Mouse (Mus musculus) layer of hippocampus, postnatal 10 days (tissue): Measurements from ENCODE around the gene Klf5. TPM values are rescaled to one million over a fixed set of nuclear protein-coding genes. Genes with fewer than 3 reads are reported as not detected.

ENCODE experiments used
- DNase-seq, 2 experiments: peaks; one replicate each; pipeline ENCODE4 v3.0.0; 2021; ENCODE audit warnings: low spot score in 2 of 2
- long read RNA-seq: library from polyadenylated mRNA; stranded (forward); transcript quantifications from one replicate; pipeline ENCODE4 v2.0.0, GENCODE M21; 2023
- total RNA-seq, 2 experiments: library from RNA; stranded (reverse); gene quantifications; 2 replicates each; pipeline ENCODE4 v1.2.3; 2021

Gene Klf5
- total RNA-seq = 1 to 10 TPM; 8.1 to 8.5 TPM
- long read RNA-seq, transcript Klf5-201 (4 exons, 3,352 nt) = major isoform, 6 of 10 reads
- long read RNA-seq, partial matches to known transcripts = 0 of 10 reads
- long read RNA-seq, other reads (novel, unspliced or antisense) = 4 of 10 reads

- peak; percentile 87 to 92 for DNase-seq
These were observed at the start of gene Klf5 for GRCm38 (mm10) chr14:99298385-99299021. Gene Klf5 (plus strand): TSS chr14:99298691.

DNA sequence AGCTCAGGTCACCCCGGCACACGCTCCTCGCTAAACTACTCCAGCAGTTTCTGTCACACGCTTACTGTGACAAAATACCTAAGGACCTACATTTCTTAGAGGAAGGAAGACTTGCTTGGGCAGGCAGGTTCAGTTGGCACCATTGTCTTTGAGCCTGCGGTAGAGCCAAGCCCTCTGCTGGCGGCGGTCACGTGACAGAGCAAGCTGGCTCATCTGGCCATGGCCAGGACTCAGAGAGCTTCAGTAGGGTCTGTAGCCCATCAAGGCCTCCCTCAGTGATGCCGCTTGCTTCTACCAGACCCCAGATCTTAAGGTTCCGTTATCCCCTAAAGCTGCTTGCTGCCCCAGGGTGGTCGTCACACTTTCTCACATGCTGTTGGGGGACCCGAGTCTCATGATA lies 36.5 kb upstream of the Klf5 start:
- no peak for DNase-seq

DNA sequence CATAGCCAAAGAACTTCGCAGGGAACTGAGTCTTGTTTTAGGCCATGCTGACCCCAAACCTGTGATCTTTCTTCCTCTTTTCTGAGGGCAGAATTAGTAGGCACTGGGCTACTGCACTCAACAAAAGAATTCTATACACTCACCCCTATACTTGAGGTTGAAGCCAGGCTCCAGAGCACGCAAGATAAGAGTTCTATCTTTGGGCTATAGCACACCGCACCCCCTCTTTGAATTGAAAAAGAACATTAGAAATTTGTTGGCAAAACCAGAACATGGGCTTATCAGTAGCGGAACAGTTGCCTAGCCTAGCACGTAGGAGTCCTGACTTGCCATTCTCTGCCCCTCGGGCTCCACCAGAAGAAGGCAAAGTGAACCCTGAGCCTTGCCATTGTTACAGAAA lies 34.7 kb upstream of the Klf5 start:
- DNase-seq = no peak

DNA sequence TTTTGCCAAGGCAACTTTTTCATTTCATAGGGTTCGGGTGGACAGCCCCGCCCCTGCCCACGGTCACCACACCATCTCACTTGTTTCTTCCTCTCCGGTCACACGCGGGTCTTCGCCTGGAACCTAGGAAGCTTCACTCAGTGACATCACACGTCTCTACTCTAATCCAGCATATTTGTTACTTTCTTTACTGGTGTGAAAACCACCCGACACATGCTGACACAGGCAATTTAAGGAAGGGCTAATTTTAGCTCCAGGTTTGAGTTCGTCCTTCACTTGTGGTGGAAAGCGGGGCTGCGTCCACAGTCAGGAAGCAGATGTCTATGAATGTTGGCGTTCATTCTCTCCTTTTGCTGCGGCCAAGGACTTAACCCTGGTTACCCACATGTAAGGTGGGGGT lies 32.7 kb upstream of the Klf5 start:
- no peak for DNase-seq

DNA sequence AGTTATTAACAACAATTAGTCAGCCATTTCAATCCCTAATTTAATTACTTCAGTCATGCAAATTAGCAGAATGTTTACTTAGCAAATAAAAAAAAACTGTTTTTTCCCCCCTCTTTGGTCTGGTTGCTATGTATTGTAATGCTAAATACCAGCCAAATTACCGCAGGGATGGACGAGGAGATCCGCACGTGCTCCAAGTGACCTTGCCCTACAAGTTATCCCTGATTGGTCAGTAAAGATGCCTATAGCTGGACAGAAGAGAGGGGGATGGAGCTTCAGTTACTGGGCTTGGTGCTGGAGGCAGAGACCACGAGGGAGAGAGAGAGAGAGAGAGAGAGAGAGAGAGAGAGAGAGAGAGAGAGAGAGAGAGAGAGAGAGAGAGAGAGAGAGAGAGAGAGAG lies 31.7 kb upstream of the Klf5 start:
- no peak for DNase-seq

DNA sequence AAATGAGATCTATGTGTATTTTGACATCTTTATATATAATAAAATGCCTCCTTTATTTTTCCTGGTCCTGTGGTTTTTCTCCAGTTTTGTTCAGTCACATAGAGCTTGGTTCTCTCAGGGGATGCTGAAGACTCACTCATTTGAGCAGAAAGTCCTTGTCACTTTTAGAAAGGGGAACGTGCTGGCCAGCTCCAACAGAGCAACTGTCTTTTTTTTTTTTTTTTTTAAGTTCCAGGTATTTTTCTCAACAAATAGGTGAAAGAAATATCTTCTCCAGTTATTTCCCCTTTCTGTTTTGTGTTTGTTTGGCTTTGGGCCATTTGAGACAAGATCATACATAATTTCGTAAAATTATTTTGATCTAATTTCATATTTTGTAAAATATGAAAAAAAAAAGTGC lies 24.4 kb upstream of the Klf5 start:
- no peak for DNase-seq

GRCm38 (mm10) chr14:99275827-99276226 lies 22.7 kb upstream of the Klf5 start:
- DNase-seq = no peak

GRCm38 (mm10) chr14:99278312-99278711 lies 20.2 kb upstream of the Klf5 start:
- no peak for DNase-seq

- no peak for DNase-seq
These were observed 19.6 kb upstream of the Klf5 start for GRCm38 (mm10) chr14:99278763-99279486.

GRCm38 (mm10) chr14:99280399-99280798 lies 18.1 kb upstream of the Klf5 start:
- no peak for DNase-seq

GRCm38 (mm10) chr14:99280825-99281433 lies 17.6 kb upstream of the Klf5 start:
- no peak for DNase-seq

DNA sequence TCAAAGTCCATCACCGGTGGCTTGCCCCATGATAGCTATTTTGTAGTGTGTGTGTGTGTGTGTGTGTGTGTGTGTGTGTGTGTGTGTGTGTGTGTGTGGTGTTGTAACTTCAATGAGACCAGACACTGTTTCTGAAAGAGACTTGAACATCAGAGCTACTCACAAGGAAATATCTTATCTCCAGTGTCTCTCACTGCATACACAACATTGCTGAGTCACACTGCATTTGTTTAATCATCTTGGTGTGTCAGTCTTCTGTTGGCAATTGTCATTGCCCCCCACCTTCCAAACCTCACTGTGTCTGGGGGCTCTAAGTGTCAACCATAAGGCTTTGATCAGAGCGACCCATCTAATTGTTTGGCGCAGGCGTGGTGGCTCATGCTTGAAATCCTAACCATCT lies 13.0 kb upstream of the Klf5 start:
- no peak for DNase-seq

- no peak for DNase-seq
These were observed 6.3 kb upstream of the Klf5 start for GRCm38 (mm10) chr14:99292176-99292575.

DNA sequence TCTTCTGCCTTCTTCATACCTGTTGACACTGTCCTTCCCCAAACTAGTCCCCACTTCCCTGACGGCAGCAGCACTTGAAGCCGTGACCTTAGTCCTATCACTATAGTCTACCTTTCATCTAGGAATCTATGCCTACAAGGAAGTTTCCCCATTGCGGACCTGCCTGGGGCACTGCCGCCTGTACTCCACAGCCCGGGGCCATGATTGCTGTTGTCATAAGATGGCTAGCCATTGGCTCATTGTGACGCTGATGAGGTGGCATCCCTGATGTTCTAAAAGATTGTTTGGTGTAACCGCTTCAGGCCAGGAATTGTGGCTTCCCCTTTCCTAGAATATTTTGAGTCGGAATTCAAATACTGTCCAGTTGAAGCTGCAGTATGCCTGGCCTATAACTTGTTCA lies 4.1 kb upstream of the Klf5 start:
- DNase-seq = no peak

DNA sequence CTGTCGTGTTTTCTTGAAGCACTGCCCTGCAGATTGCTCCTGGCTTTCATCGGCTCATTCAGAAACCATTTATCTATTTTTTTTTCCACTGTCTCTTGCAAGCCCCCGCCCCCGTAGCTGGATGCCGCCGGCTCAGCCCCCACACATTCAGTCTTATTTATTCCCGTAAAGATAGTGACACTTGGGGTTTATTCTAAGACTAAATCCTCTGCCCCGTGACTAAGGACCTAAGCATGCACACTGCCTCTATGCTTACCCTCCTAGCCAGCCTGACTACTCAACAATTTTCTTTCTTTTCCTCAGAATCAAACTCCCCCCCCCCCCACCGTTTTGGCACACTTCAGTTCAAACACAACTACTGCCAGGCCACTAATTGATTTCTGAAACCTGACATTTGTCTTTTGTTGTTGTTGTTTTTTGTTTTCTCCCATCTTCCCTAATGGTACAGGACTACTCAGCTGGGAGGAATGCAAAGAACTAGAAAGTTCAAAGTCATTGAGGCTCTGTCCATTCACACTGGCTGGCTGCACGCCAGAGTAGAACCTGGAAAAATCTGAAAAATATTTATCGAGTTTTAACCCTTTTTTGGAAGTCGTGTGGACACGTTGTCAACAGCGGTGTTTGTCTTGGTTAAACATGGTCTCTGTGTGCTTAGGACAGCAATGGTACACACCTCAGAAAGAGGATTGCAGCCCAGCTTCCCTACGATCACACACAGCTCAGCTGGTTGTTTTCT lies 2.7 kb upstream of the Klf5 start:
- no peak for DNase-seq

- DNase-seq = peak; percentile 39 to 65
These were observed 561 bp downstream of the Klf5 start for GRCm38 (mm10) chr14:99299022-99299481.

- DNase-seq = no peak
These were observed 1.3 kb downstream of the Klf5 start for GRCm38 (mm10) chr14:99299701-99300191.

DNA sequence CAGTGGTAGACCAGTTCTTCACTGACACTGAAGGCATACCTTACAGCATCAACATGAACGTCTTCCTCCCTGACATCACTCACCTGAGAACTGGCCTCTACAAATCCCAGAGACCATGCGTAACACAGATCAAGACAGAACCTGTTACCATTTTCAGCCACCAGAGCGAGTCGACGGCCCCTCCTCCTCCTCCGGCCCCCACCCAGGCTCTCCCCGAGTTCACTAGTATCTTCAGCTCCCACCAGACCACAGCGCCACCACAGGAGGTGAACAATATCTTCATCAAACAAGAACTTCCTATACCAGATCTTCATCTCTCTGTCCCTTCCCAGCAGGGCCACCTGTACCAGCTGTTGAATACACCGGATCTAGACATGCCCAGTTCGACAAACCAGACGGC lies 3.0 kb downstream of the Klf5 start:
- DNase-seq = no peak

- DNase-seq = no peak
These were observed 5.9 kb downstream of the Klf5 start for GRCm38 (mm10) chr14:99304387-99304786.

DNA sequence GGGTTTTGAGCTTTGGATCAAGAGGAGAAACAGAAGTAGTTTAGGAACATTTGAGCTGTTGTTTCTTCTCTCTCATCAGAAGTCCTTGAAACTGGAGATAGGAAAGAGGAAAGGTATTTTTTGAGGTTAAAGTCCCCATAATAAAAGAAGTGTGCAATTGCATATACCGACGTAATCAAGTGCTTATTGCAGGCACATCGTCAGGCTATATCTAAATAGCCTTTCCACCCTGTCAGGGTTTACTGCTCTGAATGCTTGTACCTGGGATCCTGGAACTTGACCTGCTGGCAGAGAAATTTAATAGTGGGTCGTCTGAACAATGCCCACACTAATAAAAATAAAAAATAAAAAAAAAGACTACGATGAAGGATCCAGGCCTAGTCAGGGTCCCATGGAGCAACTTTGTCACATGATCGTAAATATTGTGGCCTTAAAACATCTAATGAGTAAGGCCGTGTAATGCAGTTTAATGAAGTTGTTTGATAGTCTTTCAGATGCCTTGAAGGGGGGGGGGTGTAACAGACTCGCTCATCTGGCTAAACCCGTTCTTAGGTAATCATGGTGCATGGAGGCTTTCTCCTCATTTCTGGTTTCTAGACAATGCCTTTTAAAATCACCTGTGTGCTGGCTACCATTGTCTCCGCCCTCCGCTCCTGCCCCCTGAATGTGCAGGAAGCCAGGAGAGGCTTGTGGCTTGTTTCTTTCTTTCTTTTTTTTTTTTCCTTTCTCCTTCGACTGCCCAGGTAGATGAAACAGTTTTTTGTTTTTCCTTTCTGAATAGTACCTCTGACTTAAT lies 6.7 kb downstream of the Klf5 start:
- DNase-seq = no peak

GRCm38 (mm10) chr14:99306410-99306809 lies 7.9 kb downstream of the Klf5 start:
- DNase-seq = no peak
